Mouse (Mus musculus): ENCODE data around the gene Focad.
"Not testable (repeated sequence)": the region's sequence is repeated elsewhere in the genome, so short reads cannot be mapped to it uniquely, and the experiment has no call there.

Focad gene

DNA sequence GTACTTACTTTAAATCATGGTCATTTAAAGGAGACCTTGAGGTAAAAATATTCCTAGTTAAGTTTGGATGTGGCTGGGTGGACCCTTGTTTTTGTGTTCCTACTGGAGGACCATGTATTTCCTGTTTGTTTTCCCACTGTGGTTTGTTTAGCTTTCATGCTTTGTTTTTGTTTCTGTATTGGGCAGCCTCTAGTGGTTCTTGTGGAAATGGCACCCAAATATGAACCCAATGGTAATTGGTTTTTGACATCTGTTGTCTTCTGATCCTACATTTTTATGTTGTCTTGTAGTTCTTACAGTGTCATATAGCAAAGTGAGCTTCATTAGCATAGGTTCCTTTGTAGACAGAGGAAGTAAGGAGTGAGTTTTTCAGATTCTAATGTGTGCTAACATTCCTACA lies 207.9 kb downstream of the Focad start:
- peak; percentile 31 for DNase-seq (ENCODE audit: low read depth, low spot score)

DNA sequence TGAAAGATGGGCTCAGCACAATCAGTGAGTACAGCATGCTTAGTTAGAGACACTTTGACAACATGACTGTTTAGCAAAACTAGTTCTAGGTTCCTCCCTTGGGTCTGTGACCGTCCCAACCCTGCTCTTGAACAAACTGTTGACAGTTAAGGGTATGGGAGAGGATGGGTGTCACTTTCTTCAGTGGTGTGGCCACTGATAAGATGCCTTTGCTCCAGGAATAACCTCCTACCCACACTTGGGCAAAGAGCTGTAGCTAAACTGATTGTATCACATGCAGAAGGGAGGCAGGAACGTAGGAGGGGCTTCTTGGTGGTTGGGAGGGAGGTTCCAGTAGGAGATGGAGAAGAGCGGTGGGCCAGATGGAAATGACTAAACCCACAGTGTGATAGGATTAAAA lies 213.3 kb downstream of the Focad start:
- no peak for DNase-seq (ENCODE audit: low read depth, low spot score)

DNA sequence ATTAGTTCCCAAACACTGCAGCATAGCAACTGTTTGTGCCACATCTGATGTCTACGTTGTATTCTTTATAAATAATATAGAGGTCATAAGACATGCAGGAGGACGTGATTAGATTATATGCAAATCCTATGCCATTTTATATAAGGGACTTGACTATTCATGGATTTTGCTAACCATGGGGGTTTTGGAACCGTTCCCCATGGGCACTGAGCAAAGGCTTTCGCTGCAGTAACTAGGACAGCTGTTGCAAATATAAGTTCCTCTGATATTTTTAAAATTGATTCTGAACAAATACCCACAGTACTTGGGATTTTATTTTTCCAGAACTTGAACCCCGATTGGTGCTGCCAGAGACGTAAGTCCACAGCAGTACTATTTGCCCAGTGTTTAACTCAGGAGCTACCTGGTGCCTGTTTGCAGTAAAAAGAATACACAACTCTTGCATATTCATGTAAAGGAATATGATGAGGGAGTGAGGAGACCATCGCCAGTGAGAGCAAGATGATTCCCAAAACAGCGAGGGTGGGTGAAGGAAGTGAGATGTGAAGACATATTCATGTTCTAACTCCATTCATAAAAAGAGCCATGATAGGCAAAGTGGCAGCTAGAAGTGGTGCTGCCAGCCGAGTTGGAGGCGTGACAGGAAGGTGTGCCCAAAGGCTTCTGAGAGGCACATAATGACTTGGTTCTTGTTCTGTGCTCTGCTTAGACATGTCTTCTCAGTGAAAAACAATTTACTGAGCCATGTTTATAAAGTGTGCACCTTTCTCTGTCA lies 214.1 kb downstream of the Focad start:
- no peak for DNase-seq (ENCODE audit: low read depth, low spot score)

DNA sequence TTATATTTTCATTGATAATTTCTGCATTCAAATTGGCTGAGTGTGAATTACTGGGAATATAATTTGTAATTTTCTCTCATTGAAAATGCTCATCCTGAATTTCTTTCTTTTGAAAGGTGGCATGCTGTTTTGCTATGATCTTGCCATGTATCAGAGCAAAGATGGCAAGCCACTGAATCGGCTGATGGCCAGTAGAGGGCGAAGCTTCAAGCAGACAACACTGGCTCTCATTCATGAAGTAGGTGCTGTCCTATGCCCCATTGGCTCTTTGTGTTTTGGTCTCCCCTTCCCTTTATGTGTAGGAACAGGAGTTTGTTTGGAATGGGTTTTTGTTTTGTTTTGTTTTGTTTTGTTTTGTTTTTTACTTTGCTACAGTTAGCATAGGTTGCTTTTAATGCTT lies 215.2 kb downstream of the Focad start:
- DNase-seq (ENCODE audit: low read depth, low spot score) = peak; percentile 16

DNA sequence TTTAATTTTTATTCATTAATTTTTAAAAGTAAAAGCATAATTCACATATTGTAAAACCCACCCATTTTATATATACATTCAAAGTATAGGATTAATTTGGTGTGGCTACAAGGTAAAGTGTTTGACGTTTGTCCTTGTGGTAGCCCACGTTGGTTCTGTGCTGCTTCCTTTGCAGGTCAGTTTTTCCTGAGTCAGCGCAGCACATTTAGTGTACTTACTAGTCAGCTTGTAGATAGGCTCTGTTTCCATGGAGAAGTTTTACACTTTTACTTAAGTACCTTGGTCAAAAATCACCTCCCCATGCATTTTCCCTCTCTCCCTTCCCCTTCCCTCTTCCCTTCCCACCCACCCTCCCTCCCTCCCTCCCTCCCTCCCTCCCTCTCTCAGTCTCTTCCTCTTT lies 220.5 kb downstream of the Focad start:
- DNase-seq (ENCODE audit: low read depth, low spot score) = no peak

DNA sequence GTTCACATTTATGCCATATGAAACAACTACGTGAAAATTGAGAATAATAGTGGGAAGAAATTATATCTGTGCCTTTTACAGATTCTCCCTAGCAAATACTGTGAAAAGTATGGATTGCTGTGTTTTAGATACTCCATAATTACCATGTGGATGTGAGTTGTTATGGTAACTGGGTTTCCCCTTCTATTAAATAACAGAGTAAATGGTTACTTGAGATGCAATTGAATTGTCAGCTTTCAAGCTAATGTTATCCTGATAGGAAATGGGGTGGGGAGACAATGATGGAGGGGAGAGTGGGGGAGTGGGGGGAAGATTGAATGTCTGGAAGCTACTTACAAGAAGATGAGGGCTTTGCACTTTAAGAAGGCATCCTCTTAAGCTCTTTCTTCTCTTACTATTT lies 225.6 kb downstream of the Focad start:
- no peak for DNase-seq (ENCODE audit: low read depth, low spot score)

DNA sequence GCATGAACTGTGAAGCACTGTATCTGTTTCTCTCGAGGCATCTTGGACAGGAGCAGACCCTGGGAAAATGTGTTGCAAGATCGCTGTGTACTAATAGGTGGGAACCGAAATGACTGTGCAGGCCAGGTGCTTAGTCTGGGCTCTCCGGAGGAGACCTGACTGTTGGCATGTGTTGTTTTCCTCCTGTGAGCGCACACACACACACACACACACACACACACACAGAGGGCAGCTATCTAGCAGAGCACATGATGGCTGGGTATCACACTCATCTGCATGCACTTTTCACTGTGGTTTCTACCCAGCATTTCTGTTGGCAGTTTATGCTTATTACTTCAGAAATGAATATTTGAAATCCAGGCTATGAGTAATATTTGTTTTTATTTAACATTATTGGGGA lies 231.0 kb downstream of the Focad start:
- no peak for DNase-seq (ENCODE audit: low read depth, low spot score)

DNA sequence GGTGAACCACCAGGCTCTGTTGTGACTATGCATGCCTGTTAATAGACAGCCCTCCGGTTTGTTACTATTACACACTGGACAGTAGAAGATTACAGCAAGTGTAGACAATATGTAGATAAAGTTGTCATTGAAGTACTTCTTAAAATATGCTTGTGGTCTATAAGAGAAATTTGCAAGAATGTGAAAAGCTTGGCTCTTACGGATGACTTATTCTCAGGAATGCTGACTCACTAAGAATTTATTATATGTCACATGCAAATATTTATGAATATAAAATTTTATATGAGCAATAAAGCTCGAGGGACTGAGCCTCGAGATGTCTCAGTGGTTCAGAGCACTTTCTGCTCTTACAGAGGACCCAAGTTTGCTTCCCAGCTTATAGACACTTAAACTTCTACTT lies 240.1 kb downstream of the Focad start:
- no peak for DNase-seq (ENCODE audit: low read depth, low spot score)

DNA sequence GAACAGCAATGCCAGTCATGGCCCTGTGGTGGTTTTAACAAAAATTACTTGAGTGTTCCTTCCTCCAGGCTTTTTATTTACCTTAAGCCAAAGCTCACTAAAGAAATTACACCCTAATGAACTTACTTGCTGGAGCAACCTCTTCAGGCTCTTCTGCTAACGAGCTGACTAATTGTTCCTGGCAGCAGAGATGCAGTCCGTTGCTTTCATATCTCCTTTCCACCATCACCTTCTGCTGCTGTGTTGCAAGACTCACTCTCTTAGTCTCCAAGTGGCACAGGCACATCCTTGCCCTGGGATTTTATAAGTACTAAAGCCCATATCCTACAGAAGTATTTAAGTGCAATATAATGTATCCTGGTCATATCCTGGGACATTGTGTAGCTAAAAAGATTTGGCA lies 242.3 kb downstream of the Focad start:
- no peak for DNase-seq (ENCODE audit: low read depth, low spot score)

DNA sequence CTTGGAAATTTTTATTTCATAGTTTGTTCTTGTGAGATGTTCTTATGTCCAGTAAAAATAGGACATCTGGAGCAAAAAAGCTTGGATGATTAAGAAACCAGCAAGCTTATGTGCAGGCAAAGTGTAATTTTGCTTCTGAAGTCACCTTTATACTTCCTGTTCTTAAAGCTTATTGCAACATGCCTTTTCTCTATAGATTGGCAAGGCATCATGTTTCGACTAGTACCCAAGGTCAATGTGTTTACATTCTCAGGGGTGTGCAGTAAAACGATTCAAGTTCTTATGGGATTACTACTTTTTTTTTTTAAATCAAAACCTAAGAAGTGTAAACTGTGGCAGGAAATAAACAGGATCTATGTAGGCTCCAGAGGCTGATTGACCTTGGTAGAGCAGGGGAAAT lies 242.9 kb downstream of the Focad start:
- DNase-seq (ENCODE audit: low read depth, low spot score) = no peak

DNA sequence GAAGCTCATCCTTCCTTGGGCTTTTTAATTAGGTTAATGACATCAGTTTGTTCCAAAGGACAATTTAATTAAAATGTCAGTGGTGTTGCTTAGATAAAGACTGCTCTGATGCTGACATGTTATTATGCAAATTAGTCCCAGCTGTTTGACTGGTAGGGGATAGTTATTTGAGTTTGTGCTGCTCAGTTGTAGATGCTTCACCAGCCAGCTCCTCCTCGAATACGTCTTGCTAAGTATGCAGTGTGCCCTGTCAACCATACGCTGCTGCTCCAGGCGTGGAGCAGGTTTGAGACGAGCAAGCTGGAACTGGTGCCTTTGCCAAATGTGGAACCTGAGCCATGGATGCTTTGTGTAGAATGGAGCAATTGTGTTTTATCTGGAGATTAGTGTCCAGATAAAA lies 243.7 kb downstream of the Focad start:
- DNase-seq (ENCODE audit: low read depth, low spot score) = no peak

DNA sequence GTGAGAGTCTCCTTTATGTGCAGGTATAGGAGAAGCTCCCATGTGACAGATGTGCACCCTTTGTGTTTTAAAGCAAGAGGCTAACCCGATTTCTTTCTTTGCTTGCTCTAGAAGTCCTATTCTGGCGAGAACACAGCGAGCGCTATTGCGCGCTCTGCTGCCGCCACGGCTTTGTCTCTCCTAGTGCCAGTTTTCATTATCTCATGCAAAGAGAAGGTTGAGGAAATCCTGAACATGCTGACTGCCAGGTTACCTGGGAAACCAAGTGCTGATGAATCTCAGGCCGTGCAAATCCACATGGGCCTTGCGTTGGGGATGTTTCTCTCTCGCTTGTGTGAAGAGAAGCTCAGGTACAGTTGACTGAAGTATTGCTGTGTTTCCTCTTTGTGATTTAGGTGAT lies 250.0 kb downstream of the Focad start:
- DNase-seq (ENCODE audit: low read depth, low spot score) = no peak

DNA sequence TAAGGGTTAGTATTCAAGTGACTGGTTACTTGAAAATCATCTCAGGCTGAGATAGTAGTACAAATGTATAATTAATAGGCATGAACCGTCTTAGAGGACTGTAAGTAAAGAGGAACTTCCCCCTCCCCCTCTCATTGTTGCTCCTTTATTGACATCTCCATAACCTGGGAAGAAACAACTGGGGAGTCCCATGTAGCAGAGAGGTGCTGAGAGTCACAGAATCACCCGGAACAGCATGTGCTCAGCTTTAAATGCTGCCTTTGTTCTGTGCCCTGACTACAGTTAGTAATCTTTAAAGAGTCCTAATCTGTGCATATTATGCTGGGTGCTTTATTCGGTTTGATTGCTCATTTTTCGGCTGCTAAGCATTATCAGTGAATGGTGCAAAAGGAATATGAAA lies 250.6 kb downstream of the Focad start:
- DNase-seq (ENCODE audit: low read depth, low spot score) = no peak

DNA sequence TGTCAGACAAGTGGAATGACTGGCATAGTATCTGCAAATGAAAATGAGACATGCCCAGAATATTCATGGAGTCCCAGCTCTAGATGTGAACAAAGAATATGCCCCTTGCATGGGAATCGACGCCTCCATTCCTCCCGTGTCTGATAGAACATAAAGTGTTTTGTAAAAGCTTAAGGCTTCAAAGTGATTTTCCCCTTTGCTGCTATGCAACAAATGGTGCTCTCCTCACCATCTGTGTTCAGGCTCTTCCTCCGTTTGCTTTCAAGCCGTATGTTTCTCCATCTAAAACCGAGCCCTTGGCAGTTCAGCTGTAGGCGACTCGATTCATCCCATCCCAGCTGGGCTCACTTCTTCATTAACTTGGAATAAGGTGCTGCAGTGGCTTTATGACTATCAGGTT lies 251.5 kb downstream of the Focad start:
- no peak for DNase-seq (ENCODE audit: low read depth, low spot score)

DNA sequence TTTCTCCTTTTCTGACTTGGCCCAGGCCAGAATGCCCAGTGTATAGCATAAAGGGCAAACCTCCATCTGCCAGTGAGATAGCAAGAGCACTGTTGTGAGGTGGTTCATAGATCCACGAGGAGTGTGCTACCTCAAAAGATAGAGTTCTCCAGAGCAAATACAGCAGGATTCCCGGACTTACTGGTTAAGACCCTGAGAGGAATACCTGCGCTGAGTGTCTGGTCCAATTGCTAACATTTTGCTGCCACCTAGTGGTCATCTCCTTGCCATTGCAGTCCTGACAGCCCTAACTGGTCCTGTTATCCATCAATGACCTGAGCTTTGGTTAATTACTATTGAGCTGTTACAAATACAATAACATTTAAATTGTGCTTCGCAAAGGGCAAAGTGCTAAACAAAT lies 256.5 kb downstream of the Focad start:
- peak; percentile 70 for DNase-seq (ENCODE audit: low read depth, low spot score)

DNA sequence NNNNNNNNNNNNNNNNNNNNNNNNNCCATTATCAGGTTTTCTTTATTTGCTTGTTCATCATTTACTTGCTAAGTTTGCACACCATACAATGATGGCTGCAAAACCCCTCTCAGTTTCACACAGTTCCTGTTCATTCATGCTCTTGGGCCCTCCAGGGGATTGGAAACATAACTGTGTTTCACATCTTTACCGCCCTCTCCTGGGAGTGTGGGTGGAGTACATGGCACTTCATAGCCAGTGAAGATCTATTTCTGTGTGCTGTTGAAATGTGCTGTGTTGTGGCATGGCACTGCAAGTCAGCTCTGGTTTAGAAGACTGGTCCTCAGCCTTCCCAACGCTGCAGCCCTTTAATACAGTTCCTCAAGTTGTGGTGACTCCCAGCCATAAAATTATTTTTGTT lies 262.2 kb downstream of the Focad start:
- DNase-seq (ENCODE audit: low read depth, low spot score) = peak; percentile 16

DNA sequence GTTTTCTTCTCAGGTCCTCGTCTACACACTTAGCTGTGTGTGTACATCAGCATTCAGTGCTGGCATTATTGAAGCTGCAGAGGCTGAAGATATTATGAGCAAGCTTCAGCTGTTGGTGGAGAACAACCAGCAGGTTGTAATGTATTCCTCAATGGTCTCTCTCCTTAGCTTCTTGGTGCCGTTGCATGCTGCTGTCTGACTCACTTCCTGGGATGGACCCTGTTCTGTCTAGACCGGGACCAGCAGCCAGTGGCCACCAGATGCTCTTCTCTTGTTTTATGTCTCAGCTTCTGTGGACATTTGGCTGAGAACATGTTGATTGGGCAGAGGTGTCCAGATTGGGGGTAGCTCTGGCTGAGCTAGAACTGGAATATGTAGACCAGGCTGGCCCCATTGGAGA lies 263.0 kb downstream of the Focad start:
- no peak for DNase-seq (ENCODE audit: low read depth, low spot score)

DNA sequence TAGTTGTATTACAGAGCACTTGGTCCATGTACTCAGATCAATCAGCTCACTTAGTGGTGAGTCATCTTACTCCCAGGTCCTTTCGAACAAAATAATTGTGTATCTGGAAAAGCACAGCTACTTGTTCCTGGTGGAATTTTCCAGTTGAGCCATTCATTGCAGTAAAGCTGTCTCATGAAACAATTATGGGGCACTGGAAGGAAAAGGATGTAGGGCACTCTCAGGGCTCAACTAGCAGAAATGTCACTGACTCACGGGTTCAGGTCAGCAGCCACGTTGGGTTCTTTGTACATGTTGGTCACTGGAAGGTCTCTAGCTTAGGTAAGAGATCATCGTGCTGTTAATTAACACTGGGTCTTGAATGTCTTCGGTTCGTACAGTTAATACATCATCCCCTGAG lies 275.5 kb downstream of the Focad start:
- no peak for DNase-seq (ENCODE audit: low read depth, low spot score)

DNA sequence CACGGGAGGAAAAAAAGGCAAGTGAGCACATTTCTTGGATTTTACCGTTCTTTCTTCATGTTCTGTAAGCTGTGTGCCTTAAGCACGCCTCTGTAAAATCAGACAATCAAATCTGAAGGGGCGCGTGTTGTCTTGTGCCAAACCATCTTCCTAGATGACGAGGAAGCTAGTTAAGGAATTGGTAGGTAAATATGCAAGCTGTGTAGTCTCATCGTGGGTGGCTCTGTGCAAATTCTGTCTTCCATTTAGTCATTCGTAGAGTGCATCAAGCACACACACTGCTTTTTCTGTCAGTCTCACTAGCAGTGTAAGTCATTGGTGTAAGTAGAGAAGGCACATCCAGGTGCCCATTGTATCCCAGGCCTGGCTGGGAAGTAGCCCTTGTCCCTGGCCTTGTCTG lies 276.4 kb downstream of the Focad start:
- no peak for DNase-seq (ENCODE audit: low read depth, low spot score)

DNA sequence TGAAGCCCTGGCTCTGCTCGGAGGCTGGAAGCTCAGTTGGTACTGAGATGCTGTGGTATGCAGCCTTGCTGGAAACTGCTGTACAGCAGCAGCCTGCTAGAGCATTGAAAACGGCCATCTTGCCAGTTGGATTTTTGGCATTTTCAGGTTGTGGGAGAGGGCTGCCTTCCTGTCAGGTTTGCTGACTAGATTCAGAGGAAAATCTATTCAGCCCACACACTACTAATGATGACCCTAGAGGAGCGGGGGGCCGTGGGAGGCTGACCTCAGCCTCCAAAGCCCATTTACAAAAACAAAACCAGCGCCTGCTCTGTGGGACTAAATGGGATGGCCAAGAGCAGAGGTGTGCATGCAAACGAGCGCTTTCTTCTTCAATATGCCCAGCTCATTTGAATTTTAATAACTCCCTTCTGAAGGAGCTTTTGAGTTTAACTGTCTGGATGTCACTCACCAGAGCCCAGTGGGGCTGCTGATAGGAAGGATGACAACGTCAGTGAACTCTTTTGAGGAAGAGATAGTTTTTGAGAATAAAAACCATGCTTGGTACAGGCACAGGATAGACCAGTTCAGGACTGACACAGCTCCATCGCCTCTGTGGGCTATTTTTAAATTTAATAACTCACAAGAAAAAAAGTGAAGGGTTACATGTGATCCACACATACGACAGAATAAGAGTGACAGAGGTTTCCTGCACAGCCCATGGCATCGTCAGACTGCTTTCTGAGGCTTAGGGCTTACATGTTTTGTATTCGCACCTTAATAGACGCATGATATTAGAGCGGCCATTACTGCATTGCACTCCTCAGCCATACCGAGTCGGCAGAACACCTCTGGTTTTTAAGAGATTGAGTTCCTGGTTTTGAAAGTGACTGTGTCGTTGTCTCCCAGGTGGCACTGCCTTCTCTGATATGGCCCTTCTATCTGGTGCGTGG lies 278.1 kb downstream of the Focad start:
- no peak for DNase-seq (ENCODE audit: low read depth, low spot score)

DNA sequence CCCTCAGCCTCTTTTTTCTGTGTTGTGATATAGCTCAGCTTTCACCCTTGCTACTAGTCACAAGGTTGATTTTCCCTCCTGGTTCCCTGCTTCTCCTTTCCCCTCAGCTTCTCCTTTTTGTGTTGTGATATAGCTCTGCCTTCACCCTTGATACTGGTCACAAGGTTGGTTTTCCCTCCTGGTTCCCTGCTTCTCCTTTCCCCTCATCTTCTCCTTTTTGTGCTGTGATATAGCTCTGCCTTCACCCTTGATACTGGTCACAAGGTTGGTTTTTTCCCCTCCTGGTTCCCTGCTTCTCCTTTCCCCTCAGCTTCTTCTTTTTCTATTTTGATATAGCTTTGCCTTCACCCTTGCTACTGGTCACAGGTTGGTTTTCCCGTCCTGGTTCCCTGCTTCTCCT lies 295.6 kb downstream of the Focad start:
- no peak for DNase-seq (ENCODE audit: low read depth, low spot score)

DNA sequence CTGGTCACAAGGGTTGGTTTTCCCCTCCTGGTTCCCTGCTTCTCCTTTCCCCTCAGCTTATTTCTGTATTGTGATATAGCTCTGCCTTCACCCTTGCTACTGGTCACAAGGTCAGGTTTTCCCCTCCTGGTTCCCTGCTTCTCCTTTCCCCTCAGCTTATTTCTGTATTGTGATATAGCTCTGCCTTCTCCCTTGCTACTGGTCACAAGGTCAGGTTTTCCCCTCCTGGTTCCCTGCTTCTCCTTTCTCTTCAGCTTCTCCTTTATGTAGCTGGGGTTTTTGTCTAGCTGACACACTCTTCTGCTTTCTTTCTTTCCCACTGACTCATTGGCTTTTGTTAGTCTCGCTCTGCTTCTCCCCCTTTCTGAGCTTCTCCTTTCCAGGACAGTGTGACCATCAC lies 296.2 kb downstream of the Focad start:
- not testable (repeated sequence) for DNase-seq (ENCODE audit: low read depth, low spot score)

DNA sequence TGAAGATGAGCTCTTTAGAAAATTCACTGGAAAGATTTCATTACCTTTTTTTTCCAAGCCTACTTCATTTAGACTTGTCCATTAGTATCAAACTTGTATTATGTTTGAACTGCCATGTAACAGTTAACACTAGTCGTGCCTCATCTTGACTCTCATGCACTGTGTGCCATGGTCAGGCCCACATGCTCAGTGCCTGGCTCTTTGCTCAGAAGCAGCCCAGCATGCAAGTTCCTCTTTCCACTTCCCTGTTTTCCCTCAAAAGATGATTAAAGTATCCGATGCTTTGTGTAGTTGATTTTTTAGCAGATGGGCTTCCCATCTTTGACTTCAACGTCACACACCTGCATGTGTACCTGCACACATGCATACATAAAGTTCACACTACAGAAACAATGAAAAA lies 301.3 kb downstream of the Focad start:
- DNase-seq (ENCODE audit: low read depth, low spot score) = no peak
